Mouse (Mus musculus) CH12.LX (cell line): ENCODE results near the gene Dennd5b.

Experiments
- CTCF ChIP-seq, 2 experiments: IDR thresholded peaks in 1 of 2; conservative IDR thresholded peaks in 1 of 2; 2 replicates each; pipeline ENCODE4 v1.5.1; 2011 to 2012; ENCODE audit warnings: low read depth in 2 of 2, low read length in 2 of 2, improper control_type of control experiment in 1 of 2, inconsistent platforms in 1 of 2, mild to moderate bottlenecking in 1 of 2, moderate library complexity in 1 of 2
- MAZ ChIP-seq: IDR thresholded peaks from 2 replicates; pipeline ENCODE4 v1.6.1; 2012; ENCODE audit warnings: low read depth, mild to moderate bottlenecking, inconsistent platforms, low read length, improper control_type of control experiment, moderate library complexity
- POLR2A ChIP-seq: IDR thresholded peaks from 2 replicates; pipeline ENCODE4 v1.6.1; 2011; ENCODE audit warnings: low read depth, mild to moderate bottlenecking, improper control_type of control experiment, low read length

- TF ChIP-seq CTCF (conservative IDR thresholded peaks at IDR 0.05 in 1 of 2, IDR thresholded peaks at IDR 0.05 in 1 of 2; ENCODE audit: low read depth in 2 of 2, low read length in 2 of 2) (no peak), MAZ (no peak), POLR2A (no peak)
Measured at GRCm38 (mm10) chr6:148941880-148942279, 159.6 kb downstream of the Dennd5b start.
